Mouse (Mus musculus): ENCODE data around the gene Kcne1. TPM values are rescaled to one million over a fixed set of nuclear protein-coding genes. Genes with fewer than 3 reads are reported as not detected.

Kcne1 gene
- polyA plus RNA-seq, 1 experiment = not detected

- peaks cover 13% of the 10 kb centered on the region for H3K4me1 ChIP-seq (ENCODE audit: control insufficient read depth, insufficient read depth, low read length)
- TF ChIP-seq POLR2A (IDR thresholded peaks at IDR 0.05; ENCODE audit: borderline replicate concordance, low read depth, low read length) (no peak), CTCF (IDR thresholded peaks at IDR 0.05; ENCODE audit: low read depth, low read length) (no peak)
- H3K27ac ChIP-seq (ENCODE audit: insufficient read depth, low read depth, low read length) = peak within 1 kb of the TSS; percentile 49
- H3K4me3 ChIP-seq (ENCODE audit: insufficient read depth, low read length) = peak within 1 kb of the TSS; percentile 97
Measured at GRCm38 (mm10) chr16:92300649-92301411, 58.4 kb downstream of the Kcne1 start, which contains the start of gene Smim11. TSS of gene Smim11 (plus strand) at chr16:92301286.

Other genes starting within 250 kb of the Kcne1 start
- gene Kcne2, start 67.1 kb downstream of the Kcne1 start, polyA plus RNA-seq (2012; ENCODE audit: insufficient read depth, insufficient read length, missing spikeins) = not detected in 2 replicates
- gene Smim11, start 58.2 kb downstream of the Kcne1 start, polyA plus RNA-seq (2012; ENCODE audit: insufficient read depth, insufficient read length, missing spikeins) = 68.3 and 95.1 TPM in 2 replicates
- gene Fam243, start 38.0 kb downstream of the Kcne1 start, polyA plus RNA-seq (2012; ENCODE audit: insufficient read depth, insufficient read length, missing spikeins) = not detected in 2 replicates
- gene Rcan1, start 111.4 kb upstream of the Kcne1 start, polyA plus RNA-seq (2012; ENCODE audit: insufficient read depth, insufficient read length, missing spikeins) = 13.9 and 15.8 TPM in 2 replicates
- not detected in 2 replicates for gene Clic6, start 126.3 kb upstream of the Kcne1 start, polyA plus RNA-seq (2012; ENCODE audit: insufficient read depth, insufficient read length, missing spikeins)